Mouse (Mus musculus) right cerebral cortex, adult 18-20 months (tissue): ENCODE data around the gene Chek2.

Experiments used
- DNase-seq: peaks from one replicate; pipeline ENCODE4 v3.0.0; 2022; ENCODE audit warnings: mixed read lengths

Gene Chek2

GRCm38 (mm10) chr5:110906708-110907107 is 66.9 kb downstream of the Chek2 start:
- DNase-seq = no peak

- no peak for DNase-seq
These were observed 69.1 kb downstream of the Chek2 start for GRCm38 (mm10) chr5:110908879-110909278.

GRCm38 (mm10) chr5:110909955-110910589 is 70.3 kb downstream of the Chek2 start:
- DNase-seq = no peak

- DNase-seq = no peak
These were observed 75.1 kb downstream of the Chek2 start for GRCm38 (mm10) chr5:110914859-110915258.

GRCm38 (mm10) chr5:110916241-110916640 is 76.5 kb downstream of the Chek2 start:
- no peak for DNase-seq

GRCm38 (mm10) chr5:110919541-110919940 is 79.8 kb downstream of the Chek2 start:
- DNase-seq = no peak

GRCm38 (mm10) chr5:110923336-110923735 is 83.6 kb downstream of the Chek2 start:
- peak; percentile 20 for DNase-seq
